Mouse (Mus musculus) heart, adult 8-10 months (tissue): ENCODE results near the gene Mfsd7a. TPM values are rescaled to one million over a fixed set of nuclear protein-coding genes. Genes with fewer than 3 reads are reported as not detected.
"Not testable (repeated sequence)": the region's sequence is repeated elsewhere in the genome, so short reads cannot be mapped to it uniquely, and the experiment has no call there.

Source experiments
- DNase-seq: peaks from one replicate; pipeline ENCODE4 v3.0.0; 2022; ENCODE audit warnings: low spot score
- total RNA-seq, 4 experiments: library from RNA; stranded (reverse); gene quantifications; 2 replicates each; pipeline ENCODE4 v1.2.4; 2022

Gene Mfsd7a
- 1 to 10 TPM; 1.5 to 3.0 (median 2.5) TPM for total RNA-seq

DNA sequence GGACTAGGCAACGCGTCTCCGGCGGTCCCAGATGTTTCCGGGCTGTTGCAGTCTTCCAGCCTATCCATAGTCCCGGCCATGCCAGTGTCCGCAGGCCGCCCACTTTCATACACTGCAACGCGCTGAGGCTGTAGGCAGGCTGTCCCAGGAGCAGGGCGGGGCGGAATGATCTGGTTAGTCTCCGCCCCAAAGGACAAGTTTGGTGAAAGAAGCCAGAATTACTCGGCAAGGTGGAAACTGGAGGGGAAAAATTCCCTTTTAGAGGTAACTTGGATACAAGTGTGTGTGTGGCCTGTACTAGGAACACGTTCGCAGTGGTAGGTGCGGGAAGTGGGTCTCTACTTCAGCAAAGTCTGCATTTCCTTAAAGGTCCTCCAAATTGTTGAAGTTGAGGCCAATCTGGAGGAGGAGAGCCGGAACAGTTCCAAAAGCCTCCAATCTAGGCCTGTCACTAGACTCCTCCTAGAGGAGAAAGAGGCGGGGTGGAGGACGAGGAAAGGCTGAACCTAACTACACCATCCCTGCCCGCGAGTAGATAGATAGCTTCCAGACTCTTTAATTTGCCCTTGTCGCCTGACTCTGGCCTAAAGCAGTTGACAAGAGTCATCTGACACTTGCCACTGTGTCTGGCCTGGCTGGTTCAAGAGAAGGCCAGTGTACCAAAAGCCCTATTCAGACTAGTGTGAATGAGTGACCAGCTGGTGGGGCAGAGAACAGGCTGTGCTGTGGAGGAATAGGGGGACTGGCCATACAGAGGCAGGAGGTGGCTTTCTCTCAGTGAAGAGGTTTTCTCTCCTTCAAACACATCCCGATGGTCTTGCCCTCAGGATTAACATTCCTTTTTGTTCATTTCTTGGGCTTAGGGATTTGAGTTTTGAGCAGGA, at the start of gene Mfsd7a:
Gene Mfsd7a, minus strand, starts transcription at position 107 of the 884 bp plus-strand sequence.
- DNase-seq, result peak; percentile 82

DNA sequence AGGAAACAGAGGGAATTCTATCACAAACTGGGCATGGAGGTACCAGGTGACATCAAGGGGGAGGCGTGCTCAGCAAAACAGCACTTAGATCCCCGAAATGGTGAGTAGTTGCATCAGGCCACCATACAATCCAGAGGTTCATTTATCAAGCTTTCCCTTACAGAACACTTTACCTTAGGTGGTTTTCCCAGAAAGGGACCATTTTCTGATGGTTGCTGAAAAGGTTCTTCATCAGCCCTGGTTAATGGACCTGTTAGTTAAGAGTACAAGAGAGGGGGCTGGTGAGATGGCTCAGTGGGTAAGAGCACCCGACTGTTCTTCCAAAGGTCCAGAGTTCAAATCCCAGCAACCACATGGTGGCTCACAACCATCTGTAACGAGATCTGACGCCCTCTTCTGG, 37.5 kb upstream of the Mfsd7a start:
- DNase-seq, result not testable (repeated sequence)

DNA sequence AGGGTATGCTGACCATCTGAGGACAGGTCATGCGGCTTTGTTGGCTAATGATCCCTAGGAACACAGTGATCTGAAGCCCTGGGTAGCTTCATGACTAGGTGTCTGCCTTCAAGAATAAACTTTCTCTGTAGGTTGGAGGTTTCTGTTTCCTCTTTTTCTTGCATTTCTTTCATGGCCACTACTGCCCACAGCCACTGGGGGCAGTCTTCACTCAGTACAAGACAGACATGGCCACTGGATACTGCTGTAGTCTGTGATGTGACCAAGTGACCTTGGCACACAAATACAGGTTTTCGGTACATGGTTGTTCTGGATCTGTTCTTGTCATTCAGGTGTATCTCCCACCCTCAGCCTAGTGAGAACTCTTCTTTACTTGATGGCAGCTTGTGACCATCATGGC, 36.5 kb upstream of the Mfsd7a start:
- DNase-seq, result no peak

DNA sequence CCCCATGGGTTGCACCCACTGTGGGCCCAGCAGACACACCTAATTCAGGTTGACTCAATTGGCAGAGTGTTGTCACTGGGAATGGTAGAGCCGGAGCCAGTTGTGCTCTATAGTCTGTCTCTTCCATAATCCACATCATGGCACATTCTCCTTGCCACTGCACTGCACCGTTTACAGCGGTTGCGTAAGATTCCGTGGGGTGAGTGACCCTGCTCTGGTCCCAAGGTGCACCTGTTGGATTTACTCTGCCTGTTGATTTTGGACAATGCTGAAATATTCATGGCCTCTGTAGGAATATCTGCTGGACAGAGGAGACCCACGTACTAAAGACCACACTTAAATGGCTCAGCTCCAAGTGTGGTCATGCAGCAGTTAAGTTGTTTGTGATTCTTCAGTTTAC, 34.3 kb upstream of the Mfsd7a start:
- no peak for DNase-seq

DNA sequence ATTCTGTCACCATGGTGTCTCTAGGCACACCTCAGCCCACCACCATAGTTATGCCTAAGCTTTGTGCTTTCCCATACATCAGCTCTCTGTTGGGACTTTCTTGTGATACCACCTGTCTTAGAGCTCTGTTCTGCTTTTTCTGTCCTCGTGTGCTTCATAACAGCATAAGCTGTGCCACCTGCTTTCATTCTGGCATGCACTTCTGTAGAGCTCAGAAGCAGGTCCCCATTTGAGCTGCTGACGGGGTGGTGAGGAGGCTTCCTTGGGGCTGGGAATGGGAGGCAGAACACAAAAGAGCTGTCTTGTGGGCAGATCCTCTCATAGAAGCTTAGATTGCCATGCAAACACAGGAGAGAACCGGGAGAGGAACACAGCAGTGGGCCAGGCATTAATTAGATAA, 27.3 kb upstream of the Mfsd7a start:
- DNase-seq, result no peak

DNA sequence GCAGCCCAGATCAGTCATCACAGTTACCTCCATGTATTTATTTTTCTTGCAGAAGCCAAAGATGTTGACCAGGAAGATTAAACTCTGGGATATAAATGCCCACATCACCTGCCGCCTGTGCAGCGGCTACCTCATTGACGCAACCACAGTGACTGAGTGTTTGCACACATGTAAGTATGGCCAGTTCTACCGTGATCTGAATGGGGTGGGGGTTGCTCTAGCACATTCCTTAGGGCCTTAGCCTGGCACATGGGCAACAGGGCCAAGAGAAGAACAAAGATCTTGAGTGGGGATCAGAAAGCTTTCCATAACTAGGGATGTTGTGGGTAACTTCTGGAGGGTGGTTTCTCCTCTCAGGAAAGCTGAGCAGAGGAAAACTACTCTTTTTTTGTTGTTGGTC, 25.0 kb upstream of the Mfsd7a start:
- DNase-seq, result no peak

DNA sequence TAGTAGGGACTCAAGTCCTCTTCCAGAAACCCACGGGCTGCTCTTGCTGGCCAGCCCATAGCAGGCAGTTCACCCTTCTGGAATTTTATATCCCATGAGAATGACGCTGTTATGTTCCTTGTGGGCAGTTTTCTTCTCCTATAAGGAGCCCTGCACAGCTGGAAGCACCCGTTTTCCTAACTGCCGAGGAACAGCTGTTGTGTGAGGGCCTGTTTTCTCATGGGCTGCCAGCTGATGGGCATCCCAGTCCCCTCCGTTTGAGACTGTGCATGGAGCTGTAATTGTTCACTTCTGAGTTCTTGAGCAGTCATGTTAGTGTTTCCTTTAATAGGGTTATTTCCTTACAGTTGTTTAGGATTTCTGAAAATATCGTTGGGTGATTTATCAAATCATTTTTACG, 20.9 kb upstream of the Mfsd7a start:
- no peak for DNase-seq

DNA sequence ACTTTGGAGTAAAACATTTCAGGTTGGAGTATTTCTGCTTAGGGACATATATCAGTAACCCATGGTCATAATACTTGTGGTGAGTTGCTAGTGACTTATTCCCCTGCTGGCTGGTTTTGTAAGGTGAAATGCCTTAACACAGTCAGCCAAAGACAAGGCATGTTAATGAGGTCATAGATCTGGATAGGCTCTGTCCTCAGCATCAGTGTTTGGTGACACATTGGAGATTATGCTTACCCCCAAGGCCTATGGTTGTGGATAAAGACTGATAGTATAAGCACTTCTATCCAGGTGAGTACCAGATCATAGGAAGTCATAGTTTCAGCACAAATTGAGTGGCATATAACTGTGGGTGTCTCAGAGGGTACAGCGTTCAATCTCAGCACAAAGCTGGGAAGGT, 18.0 kb upstream of the Mfsd7a start:
- no peak for DNase-seq

DNA sequence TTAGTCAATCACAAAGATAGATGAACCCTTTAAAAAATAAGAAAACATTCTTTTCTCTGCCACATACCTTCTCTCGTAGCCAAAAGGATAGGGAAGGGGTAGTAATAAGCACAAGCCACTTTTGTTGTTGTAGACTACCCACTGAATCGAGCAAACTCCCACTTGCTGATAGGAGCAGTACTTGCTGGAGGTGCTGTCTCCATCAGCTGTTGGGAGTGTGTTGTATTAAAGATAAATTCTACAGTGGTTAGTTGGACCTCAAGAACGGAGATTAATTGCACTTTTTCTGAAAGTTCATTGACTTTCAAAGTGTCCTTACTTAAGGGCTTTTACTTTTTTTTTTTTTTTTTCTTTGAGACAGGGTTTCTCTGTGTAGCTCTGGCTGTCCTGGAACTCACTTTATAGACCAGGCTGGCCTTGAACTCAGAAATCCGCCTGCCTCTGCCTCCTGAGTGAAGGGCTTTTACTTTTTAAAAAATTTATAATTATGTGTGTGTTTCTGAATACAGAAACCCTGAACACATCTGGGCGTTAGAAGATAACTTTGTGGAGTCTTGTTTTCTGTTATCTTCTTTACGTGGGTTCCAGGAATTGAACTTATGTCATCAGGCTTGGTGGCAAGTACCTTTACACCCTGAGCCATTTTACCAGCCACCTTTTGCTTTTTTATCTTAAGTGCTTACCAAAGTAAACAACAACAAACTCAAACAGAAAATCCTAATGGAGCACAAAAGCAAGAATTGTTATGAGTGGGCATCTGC, 16.6 kb upstream of the Mfsd7a start:
- no peak for DNase-seq

DNA sequence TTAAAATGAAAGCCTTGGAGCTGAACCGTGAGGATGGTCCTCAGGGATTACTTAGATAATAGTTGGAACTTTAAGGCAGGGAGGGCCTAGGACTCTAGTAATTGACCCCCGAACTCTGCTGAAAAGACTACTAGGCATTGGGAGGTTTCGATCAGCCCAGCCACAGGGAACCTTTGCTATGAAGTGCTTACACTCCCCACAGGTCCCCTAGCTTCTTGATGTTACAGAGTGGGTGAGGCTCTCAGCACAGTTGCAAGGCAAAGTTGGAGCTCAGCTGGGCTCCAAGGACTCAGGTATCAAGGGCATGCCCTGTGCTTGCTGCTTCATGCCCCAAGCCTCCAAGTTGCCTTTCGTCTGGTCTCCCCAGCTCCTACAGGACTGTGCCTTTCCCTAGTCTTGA, 13.8 kb upstream of the Mfsd7a start:
- DNase-seq, result no peak

DNA sequence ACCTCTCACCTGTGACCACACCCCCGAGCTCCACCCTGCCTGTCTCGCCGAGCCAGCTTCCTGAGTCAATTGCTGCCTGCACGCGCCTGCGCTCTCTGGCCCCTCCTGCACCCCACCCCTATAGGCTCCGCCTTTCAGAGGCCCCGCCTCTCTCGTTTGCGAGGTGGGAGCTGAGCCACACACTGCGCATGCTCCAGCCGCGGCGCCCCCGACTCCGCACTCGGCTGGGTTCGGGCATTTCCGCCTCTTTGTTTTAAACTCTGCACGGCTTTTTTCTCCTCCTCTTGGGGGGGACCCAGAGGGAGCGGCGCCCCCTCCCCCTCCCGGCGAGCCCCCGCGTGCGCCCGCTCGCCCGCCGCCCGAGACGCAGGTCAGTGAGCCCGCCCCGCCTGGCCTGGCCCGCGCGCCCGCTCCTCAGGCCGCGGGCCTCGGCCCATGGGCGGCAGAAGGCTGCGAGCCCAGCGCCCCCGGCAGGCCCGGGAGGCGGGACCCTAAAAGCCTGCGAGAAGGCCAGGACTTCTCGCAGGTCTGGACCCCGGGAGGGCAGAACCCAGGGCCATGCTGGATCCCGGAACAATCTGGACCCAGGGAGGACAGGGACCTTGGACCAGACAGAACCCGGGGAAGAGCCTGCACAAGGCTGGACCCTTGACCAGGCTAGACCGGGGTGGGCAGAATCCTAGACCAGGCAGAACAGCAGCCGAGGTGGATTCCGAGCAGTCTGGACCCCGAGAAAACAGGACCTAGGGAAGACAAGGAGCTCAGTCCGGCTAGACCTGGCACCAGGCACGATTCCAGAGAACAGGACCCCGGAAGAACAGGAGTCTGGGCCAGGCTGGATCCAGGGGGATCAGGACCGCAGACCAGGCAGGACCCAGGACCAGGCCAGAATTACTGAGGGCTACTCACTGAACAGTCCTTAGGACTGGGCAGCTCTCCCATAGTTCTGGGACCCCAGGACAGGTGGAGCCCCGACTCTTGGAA, 12.7 kb upstream of the Mfsd7a start, which contains the start of gene Pcgf3:
Gene Pcgf3, plus strand, starts transcription at position 151 of the 984 bp plus-strand sequence.
- DNase-seq, result peak; percentile 97

DNA sequence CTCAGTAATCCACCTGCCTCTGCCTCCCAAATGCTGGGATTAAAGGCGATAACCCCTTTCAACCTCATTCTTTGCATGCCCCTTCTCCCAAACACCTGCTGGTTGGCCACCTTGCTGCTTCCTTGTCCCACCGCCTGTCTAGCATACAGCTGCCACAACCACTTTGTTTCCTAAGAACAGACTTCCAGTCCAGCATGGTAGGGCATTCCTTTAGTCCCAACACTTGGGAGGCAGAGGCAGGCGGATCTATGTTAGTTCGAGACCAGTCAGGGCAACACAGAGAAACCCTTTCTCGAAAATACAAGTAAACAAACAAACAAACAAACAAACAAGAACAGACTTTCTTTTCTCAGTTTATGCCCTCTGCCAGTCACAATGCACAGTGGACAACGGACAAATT, 11.8 kb upstream of the Mfsd7a start:
- DNase-seq, result no peak

DNA sequence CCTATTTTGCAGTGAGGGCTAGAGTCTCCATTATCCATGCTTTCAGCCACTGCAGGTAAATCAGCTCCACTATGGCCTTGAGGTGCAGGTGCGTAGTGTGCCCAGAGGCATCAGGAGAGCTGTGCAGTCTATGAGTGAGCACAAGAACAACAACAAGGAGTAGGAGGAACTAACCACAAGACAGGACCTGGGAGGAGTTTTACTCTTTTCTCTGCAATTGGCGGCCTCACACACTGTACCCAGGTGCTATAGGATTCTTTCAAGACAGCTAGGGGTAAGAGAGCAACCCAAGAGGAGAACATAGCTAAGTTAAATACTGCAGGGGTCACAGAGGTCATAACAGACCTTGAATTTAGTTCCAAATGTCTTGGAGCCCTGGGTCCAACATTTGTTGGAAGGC, 10.0 kb upstream of the Mfsd7a start:
- no peak for DNase-seq

DNA sequence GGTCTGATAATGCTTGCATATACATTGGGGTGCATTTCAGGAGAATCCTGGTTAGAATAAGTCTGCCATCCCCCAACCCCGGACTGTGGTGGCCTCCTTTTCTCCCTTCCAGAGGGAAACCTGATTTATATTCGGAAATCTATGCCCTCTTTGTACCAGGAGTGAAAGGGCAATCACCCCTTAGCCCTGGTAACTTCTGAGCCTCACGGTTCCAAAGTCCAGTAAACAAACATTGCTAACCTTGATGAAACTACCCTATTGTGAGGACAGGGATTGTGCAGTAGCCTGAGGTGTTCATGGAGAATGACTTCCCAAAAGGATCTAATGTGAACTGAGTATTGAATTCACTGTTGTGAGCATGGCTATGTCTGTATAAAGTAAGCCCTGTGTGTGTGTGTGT, 5.4 kb upstream of the Mfsd7a start:
- no peak for DNase-seq

DNA sequence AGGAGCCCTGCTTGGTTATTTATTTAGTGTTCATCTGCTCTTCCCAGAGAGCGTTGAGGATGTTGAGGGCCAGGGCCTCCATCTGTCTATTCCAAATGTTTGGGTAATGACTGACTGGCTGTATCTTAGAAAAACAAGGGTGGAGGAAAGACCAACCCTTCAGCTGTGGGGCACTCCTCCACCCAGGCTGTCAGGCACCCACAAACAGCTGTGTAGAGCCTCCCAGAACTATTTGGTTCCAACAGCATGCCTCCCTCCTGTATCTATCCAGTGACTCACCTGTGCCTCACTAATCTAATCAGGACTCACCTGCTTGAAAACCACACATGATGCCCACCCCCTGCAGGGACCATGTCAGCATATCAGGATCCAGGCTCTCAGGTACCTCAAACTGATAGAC, 3.7 kb upstream of the Mfsd7a start:
- DNase-seq, result no peak

DNA sequence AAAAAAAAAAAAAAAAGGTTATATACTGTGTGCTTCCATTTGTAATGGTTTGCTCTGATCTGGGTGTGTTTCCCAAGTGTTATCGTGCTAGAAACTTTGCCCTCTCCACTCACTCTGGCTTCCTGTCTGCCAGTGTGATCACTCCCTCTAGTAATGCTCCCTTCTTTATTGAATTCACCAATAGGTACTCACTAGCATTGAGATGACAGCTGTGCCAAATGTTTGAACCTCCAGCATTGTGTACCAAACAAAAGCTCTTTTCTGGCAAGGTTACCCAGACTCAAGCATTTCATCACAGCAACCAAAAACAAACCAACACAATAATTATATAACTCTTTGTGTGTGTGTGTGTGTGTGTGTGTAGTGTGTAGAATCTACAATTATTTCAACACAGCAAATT, 2.9 kb upstream of the Mfsd7a start:
- no peak for DNase-seq

DNA sequence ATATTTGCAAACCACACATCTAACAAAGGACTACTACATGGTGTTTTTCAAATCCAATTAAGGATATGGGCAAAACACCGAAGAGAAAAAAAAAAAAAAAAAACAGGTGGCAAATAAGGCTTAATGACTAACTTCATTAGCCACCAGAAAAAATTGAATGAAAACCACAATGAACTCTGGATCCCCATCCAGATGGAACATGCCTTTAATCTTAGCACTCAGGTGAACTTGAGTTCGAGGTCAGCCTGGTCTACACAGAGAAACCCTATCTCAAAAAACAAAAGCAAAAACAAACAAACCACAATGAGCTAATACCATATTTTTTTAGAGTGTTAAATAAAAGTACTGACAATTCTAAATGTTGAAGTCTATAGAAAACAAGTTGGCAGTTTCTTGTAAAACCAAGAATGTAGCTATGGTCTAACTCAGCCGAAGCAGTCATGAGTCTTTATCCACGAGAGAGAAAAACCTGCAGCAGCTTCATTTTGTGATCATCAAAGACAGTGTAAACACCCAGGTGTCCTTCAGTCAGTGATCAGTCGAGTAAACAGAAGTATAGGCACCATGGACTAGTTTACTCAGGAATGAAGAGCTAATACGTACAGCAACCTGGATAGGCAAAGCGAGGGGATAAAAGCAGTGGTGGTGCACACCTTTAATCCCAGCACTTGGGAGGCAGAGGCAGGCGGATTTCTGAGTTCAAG, 2.3 kb upstream of the Mfsd7a start:
- no peak for DNase-seq

DNA sequence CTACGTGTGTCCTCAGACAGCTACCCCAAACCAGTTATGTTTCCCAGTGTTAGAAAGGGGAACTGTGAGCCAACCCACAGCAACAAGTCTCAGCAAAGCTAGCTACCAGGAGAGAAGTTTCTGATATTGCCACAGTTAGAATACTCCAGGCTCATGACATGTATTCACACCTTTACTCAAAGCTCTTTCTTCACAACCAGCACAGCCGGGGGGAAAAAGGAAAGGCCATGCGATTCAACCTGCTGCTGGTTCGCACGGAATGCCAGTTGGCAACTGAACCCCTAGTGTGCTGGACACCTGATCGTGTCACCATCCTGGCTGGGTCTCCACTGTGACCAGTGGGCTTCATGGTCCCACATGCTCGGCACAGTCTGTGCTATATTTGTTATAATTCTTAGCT, 834 bp downstream of the Mfsd7a start:
- no peak for DNase-seq

DNA sequence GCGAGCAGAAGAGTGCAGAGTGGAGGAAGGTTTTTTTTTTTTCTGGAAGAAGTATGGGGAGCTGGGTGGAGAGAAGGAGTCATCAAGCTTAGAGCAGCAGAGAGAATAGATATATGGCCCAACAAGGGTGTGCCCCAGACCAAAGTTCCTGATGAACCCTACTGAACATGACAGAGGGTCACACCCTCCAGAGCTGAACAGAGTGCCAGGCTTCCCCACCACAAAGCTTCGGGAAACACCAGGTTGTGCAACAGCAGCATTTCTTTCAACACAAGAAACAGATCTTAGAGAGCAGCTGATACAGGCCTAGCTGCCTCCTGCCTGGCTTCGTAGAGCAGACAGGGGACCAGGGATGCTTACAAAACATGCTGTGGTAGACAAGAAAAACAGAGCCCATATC, 1.7 kb downstream of the Mfsd7a start:
- peak; percentile 7 for DNase-seq

DNA sequence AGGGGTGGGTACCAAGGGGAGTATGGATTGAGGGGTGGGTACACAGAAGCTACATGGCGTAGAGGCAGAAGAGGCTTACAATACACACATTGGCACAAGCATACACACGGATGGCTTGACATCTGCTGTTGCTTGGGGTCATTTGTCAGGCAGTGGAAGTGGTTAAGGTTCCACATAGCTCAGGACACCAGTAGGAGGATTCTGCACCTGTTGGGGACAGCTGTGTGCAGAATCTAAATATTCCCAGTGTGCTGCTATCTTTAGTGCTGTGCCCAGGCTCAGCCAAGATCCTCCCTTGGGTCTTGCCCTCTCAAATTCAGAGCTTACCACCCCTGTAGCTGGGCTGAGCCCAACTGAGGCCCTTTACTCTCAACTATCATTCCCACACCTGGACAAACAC, 12.6 kb downstream of the Mfsd7a start:
- DNase-seq, result no peak
